Mouse (Mus musculus) embryo, embryonic 11.5 days (tissue): ENCODE measurements around the gene Slc16a7.

Source experiments
- DNase-seq: peaks from one replicate; pipeline ENCODE4 v3.0.0-alpha.2; 2012; ENCODE audit warnings: low read depth, low spot score

Slc16a7 gene

DNA sequence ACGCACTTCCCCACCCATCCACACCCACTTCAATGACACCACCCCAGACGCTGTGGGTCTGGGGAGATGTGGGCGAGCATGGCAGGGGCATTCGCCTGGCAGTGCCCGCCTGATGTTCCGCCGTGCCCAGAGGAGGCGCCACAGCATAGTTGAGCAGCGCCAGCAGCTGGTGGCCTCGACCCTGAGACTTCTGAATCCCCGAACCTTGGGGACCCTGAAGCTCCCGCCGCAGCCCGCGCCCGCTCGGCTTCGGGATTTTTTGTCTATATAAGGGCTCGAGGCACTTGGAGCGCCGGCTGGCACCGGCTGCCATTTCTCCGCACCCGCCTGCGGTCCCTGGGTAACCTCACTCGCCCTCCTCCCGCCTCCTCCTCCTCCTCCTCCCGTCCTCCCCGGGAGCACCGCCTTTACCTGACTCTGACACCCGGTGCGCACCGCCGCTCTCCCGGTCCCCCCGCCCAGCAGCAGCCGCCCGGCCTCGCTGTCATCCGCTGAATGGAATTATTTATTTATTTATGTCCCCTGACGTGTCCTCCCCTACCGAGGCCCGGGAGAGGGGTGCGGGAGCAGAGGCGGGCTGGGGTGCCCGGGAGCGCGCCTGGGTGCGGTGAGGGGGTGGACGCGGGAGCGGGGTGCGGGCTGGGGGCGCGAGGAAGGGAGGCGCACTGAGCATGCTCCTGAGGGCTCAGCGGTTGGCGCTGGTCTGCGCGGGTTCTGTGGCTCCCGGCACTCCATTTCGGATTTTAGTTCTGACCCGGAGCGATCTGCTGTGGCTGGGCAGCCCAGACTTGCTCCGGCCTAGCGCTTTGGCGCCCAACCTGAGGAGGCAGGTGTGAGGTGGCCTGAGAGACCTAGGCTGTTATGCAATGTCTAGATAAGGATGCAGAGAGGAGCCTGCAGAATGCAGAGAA lies at the start of gene Slc16a7:
Gene Slc16a7, minus strand, starts transcription at position 590 of the 911 bp plus-strand sequence.
- DNase-seq = peak; percentile 54

DNA sequence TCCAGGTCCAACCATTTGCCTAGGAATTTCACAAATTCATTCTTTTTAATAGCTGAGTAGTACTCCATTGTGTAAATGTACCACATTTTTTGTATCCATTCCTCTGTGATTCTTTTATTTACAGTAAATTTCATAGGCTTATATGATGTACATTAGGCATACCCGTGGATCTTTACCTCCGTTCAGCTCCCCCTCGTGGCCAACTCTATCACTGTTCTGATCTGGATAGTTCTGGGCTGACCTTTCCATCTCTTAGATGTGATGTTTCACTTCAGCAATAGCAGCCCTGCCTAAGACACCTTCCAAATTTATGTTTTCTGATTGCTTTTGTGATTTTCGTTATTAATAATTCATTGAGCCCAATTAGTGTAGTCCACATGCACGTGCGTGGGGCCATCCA lies 29.5 kb upstream of the Slc16a7 start:
- no peak for DNase-seq

GRCm38 (mm10) chr10:125399796-125400195 lies 10.5 kb upstream of the Slc16a7 start:
- no peak for DNase-seq

DNA sequence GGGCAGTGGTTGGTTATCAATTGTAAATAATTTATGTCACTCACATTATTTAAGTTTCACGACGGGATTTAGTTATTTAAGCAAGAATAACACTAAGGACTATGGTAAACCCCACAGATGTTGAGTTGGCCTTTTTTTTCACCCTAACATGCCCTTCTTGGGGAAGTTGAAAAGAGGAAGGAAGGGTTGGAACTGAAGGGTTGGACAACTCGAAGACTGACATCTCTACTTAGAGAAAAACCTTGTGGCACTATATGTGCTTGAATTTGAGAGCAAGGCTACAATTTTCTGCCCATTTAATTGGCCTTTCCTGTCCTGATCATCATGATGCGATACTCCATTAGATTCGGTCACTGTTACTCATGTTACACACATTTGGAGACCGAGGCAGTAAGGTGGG lies 746 bp upstream of the Slc16a7 start:
- no peak for DNase-seq

DNA sequence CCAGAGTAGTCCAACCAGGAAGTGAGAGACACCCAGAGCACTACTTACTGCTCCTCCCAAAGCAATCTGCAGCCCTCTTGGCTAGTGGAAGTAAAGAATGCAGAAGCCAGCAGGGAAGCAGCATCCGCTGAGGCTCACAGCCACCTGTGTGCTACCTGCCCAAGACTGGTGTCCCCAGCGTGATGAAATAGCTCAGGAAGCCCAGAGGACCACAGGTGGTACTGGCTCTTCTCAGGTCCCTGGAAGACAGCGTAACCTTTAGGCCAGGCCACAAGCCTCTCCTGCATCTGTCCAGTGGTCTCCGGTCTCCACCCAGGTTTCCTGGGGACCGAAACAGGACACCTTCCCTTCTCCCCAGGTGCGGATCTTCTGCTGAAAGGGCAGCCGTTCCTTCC lies 787 bp downstream of the Slc16a7 start:
- DNase-seq = no peak

DNA sequence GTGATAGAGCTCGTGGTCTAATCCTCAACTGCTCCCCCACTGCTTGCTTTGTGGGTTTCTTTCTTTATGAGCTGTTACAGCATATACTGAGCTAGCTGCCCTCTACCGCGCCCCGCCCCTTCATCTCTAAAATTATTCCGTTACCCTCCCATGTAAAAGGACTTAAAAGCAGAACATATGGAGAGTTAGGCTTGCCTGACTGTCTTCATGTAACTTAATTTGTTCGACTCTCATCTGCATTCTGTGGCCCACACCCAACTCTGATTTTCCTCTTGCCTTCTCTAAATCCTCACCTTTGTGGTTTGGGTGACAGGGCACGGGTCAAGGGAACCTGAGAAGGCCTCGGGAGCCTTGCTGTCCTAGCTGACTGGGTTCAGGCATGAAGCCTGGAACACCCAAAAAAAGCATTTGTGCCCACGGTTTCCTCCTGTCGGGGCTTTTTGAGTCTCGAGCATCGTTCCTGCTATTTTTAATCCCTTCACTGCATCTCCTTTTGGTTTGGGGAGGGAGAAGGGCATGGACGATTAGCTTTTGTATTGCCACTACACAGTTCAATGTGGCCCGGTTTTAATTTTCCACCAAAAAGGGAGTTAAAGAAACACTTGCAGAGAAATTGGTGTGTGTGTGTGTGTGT lies 1.4 kb downstream of the Slc16a7 start:
- DNase-seq = no peak

- no peak for DNase-seq
These were observed 13.7 kb downstream of the Slc16a7 start for GRCm38 (mm10) chr10:125375526-125375925.

DNA sequence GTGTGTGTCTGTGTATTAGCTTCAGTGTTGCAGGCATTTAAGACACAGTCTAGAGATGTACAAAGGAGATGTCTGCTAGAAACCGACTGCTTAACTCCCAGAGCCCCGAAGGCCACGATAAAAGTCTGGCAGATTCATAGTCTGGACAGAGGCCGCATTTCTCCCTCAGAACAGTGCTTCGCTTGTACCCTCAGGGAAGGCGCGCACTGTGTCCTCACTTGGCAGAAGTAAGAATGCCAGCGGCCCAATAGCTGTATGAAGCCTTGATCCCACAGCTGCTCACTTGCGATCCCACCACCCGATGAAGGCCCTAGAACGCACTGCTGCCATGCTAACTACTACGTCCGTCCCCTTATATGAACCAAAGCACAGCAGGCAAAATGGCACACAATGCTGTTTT lies 16.6 kb downstream of the Slc16a7 start:
- no peak for DNase-seq

- no peak for DNase-seq
These were observed 17.8 kb downstream of the Slc16a7 start for GRCm38 (mm10) chr10:125371451-125371850.

GRCm38 (mm10) chr10:125370037-125370610 lies 19.1 kb downstream of the Slc16a7 start:
- DNase-seq = no peak

- no peak for DNase-seq
These were observed 30.8 kb downstream of the Slc16a7 start for GRCm38 (mm10) chr10:125358479-125358878.

- DNase-seq = no peak
These were observed 36.5 kb downstream of the Slc16a7 start for GRCm38 (mm10) chr10:125352805-125353204.

DNA sequence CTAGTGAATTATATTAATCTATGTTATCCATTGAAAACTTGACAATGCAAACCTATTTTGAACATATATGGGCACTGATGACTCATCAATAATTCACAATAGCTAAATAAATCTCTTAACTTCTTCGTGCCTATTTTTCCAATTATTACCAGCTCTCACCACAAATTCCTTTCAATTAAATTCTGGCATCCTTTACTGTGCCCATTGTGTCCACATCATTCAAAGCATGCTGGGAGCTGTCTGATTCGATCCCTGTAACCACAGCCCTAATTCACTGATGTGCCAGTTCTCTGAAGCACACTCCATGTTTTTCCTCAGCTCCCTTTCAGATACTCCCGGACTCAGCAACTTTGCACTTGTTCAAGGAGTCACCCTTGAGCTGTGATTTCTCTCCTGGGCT lies 41.1 kb downstream of the Slc16a7 start:
- no peak for DNase-seq

GRCm38 (mm10) chr10:125347149-125347548 lies 42.1 kb downstream of the Slc16a7 start:
- no peak for DNase-seq

DNA sequence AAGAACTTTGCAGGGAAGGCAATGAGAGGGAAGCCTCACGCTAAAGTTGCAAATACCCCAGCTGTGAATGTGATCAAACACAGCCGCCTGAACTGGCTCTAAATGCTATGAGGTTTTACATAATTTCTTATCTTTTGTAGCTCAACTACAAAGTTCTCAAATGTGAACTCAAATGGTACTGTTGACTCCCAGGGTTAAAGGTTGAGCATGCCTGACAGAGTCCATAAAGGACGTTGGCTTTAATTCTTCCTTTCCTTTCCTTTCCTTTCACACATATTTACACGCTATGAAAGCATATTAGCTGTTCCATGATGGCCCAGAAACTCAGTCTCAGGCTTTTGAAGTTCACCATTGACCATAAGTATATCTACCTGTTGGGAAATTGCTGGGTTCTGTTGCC lies 42.9 kb downstream of the Slc16a7 start:
- no peak for DNase-seq

GRCm38 (mm10) chr10:125345583-125345982 lies 43.7 kb downstream of the Slc16a7 start:
- no peak for DNase-seq

DNA sequence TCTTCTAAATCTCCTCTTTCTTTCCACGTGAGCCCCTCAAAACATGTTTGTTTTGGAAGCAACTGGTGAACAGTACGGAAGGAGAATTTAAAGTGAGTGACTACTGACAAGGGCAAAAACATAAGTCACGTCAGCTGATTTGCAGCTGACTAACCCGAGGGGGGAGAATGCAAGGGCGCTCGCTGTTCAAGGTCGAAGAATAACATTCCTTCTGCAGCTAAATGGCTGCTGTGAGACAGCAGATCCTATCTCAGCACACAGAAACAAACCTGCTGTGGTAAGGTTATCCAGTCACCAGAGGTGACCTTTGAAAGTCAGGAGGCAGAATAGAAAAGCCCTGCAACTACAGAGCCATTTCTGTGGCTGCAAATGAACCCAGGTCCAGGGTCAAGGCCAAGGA lies 47.1 kb downstream of the Slc16a7 start:
- no peak for DNase-seq

DNA sequence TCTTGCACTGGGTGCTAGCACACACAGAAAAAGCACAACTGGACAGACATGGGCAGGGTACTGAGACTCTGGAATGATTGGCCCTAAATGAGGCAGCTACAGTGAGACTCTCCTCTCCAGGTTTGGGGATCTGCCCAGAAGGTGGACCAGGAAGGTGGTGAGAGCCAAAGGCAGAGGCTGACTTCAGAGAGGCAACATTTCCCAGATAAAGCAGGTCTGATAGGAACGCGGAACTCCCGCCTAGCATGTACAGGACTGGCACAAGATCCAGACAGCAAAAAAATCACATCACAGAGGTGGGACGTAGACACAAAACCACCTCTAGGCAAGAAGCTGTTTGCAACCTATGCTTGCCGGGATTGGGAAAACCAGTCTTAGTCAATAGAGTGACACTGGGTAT lies 55.5 kb downstream of the Slc16a7 start:
- no peak for DNase-seq

GRCm38 (mm10) chr10:125331334-125331733 lies 57.9 kb downstream of the Slc16a7 start:
- no peak for DNase-seq

GRCm38 (mm10) chr10:125328331-125329063 lies 60.8 kb downstream of the Slc16a7 start:
- DNase-seq = peak; percentile 41

DNA sequence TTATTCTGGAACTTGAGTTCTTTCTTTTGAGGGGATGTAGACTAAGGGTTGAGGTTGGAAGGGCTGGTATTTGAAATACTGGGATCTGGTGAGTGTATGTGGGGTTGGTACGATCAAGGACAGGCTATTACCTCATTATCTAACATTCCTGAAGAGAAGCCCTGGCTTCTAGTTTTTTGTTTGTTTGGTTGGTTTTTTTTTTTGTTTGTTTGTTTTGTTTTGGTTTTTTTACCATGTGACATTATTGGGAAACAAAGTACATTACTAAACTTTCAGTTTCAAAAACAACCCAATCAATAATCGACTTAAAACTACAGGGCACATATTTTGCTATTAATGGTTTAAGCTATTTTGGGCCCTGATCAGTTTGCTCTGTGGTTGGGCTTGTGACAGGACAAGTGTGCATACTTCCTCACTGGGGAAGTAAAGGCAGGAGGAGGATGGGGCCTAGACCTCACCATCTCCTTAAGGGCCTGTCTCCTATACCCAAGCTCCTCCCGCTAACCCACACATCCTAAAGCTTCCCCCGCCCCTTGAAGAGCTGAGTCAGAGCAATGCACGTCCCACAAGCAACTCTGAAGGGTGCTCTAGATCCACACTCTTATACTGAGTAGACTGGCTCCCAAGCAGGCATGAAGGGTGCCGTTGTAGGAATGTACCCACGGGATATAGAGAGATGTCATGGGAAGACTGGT lies 64.2 kb downstream of the Slc16a7 start:
- DNase-seq = no peak
